Mouse (Mus musculus) liver, embryonic 15.5 days (tissue): ENCODE measurements around the gene Pnkd. TPM values are rescaled to one million over a fixed set of nuclear protein-coding genes. Genes with fewer than 3 reads are reported as not detected.

ENCODE experiments used
- ATAC-seq: fragments of 200-750 bp; cut with Nextera tagmentation; 2 replicates; pipeline ENCODE4 v1.8.0; 2017; ENCODE audit warnings: moderate number of reproducible peaks, mild to moderate bottlenecking, moderate library complexity; ENCODE audit not compliant: insufficient read depth
- H3K27ac ChIP-seq: fragments of 300-500 bp; sonication (generic); replicated peaks from 2 replicates; pipeline ENCODE4 v1.5.1; 2015; ENCODE audit warnings: mild to moderate bottlenecking, inconsistent platforms
- H3K27me3 ChIP-seq: fragments of 300-500 bp; sonication (generic); 2 replicates; pipeline ENCODE4 v1.6.1; 2015; ENCODE audit warnings: mild to moderate bottlenecking, inconsistent platforms
- H3K36me3 ChIP-seq: fragments of 300-500 bp; sonication (generic); replicated peaks from 2 replicates; pipeline ENCODE4 v1.6.1; 2015; ENCODE audit warnings: moderate library complexity, mild to moderate bottlenecking, inconsistent platforms
- H3K4me1 ChIP-seq: fragments of 300-500 bp; sonication (generic); replicated peaks from 2 replicates; pipeline ENCODE4 v1.6.1; 2015; ENCODE audit warnings: inconsistent platforms
- H3K4me2 ChIP-seq: fragments of 300-500 bp; sonication (generic); 2 replicates; pipeline ENCODE4 v1.6.1; 2015; ENCODE audit warnings: moderate library complexity, mild to moderate bottlenecking, inconsistent platforms
- H3K4me3 ChIP-seq: fragments of 300-500 bp; sonication (generic); replicated peaks from 2 replicates; pipeline ENCODE4 v1.5.1; 2015; ENCODE audit warnings: mild to moderate bottlenecking, inconsistent platforms
- H3K9ac ChIP-seq: fragments of 300-500 bp; sonication (generic); 2 replicates; pipeline ENCODE4 v1.6.1; 2015; ENCODE audit warnings: moderate library complexity, mild to moderate bottlenecking, inconsistent platforms
- H3K9me3 ChIP-seq: fragments of 300-500 bp; sonication (generic); replicated peaks from 2 replicates; pipeline ENCODE4 v1.6.1; 2016; ENCODE audit warnings: inconsistent platforms
- WGBS: fragments of 180-500 bp; shearing (Covaris S2); methylation state at CpG from one replicate; pipeline ENCODE4 v1.1.7; 2015; ENCODE audit warnings: mixed read lengths; ENCODE audit not compliant: insufficient replicate concordance; 5-methylcytosine and 5-hydroxymethylcytosine counted together
- polyA plus RNA-seq: library from polyadenylated mRNA; unstranded; fragments of >200 nt; fragmentation: Nextera tagmentation; extraction: Ambion mirVana; gene quantifications from 2 replicates; pipeline ENCODE4 v1.2.1, GENCODE M21; 2015

Gene Pnkd
- 32.0 and 34.7 TPM in 2 replicates for polyA plus RNA-seq

DNA sequence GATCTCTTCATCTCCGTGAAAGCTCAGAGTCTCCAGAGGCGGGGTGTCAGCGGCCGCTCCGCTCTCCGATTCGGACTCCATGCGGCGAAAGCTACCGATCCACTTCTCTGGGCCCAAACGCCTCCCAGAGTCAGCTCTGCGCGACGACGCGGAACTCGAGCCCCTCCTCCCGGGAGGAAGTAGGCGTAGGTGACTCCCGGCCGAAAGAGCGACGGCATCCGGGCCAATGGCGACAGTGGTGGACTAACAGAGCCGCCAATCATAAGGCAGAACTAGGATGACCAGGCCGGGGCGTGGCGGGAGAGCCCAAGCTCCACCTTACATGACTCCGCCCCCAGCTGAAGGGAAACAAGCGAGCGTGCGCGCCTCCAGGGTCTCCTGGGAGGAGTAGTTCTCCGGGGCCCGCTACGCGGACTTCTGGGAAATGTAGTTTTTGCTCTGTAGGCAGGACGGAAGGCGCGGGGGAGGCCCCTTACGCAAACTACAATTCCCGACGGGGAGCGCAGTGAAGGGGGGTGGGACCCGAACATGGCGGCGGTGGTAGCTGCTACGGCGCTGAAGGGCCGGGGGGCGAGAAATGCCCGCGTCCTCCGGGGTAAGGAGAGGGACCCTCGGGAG, at the start of gene Pnkd, which contains the start of gene Aamp:
Pnkd (plus strand) TSS at position 388 of the 618 bp plus-strand sequence.
Aamp (minus strand) TSS at position 196 of the 618 bp plus-strand sequence.
- under 1% methylated on average over 56 of the region's 56 CpGs for WGBS
- H3K4me2 ChIP-seq: peak within 1 kb of the TSS; percentile 94
- peak within 1 kb of the TSS; percentile 84 for H3K27ac ChIP-seq
- H3K4me1 ChIP-seq: peaks cover 71% of the 10 kb centered on the region
- H3K27me3 ChIP-seq: no peaks in the 10 kb centered on the region
- ATAC-seq: peak; percentile 97
- H3K36me3 ChIP-seq: peaks cover 55% of the 10 kb centered on the region
- peak within 1 kb of the TSS; percentile 87 for H3K9ac ChIP-seq
- no peaks in the 10 kb centered on the region for H3K9me3 ChIP-seq
- peak within 1 kb of the TSS; percentile 86 for H3K4me3 ChIP-seq

DNA sequence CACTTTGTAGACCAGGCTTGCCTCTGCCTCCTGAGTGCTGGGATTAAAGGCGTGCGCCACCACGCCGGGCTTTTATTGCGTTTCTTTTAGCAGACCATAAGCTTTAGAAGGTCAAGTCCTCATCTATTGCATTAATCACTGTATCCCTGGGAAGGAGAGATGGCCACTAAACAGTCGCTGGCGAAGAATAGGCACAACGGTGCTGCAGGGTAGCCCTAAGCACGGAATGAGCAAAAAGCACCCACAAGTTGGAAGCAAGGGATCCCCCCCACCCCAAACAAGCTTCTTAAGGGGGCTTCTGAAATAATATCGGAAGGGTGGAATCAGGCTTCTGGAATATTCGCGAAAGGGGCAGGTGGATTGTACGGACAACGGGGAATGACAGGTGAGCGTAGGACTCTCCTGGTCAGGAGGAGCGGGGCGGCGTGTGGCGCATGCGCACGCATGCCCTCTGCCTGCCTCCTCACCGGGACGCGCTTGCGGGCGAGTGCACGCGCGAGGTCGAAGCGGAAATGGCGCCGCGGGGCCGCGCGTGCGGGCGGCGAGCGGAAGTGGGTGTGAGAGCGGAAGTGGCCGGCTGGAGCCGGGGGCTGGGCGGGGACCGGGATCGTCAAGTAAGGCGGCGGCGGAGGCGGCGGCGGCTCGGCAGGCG, 48.7 kb upstream of the Pnkd start, which contains the start of gene Arpc2:
Arpc2 (plus strand) TSS at position 147 of the 652 bp plus-strand sequence.
- no peaks in the 10 kb centered on the region for H3K36me3 ChIP-seq
- peaks cover 57% of the 10 kb centered on the region for H3K4me1 ChIP-seq
- ATAC-seq: peak; percentile 90
- H3K27ac ChIP-seq: peak within 1 kb of the TSS; percentile 96
- H3K27me3 ChIP-seq: no peaks in the 10 kb centered on the region
- 5% methylated on average over 46 of the region's 55 CpGs for WGBS
- H3K9me3 ChIP-seq: no peaks in the 10 kb centered on the region
- peak within 1 kb of the TSS; percentile 85 for H3K4me2 ChIP-seq
- peak within 1 kb of the TSS; percentile 93 for H3K9ac ChIP-seq
- H3K4me3 ChIP-seq: peak within 1 kb of the TSS; percentile 92

DNA sequence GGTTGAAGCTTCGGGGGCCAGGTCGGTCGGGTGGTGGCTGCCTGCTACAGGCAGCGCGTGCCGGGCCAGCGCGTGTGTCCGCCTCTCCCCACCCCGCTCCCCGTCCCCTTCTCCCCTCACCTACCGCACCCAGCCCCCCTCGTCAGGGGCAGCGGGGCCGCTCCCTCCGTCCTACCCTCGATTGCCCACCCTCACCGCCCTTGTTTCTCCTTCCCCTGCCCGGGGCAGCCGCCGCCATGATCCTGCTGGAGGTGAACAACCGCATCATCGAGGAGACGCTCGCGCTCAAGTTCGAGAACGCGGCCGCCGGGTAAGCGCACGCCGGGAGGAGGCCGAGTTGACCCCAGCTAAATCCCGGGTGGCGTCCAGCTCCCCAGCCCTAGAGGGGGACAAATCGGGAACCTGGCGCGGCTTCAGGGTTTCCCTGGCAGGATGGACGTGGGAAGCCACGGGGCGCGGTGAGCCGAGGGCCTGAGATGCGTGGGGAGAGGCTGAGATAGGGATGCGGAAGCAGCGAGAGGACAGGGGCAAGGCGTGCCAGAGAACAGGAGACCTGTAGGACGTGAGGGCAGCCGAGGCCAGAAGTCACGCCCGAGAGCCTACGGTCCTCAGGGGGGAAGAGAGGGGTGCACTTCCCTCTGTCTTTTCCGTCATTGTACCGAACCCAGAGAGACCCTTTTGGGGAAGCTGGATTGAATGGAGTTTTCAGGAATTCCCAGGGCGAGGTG, 48.0 kb upstream of the Pnkd start:
- H3K4me3 ChIP-seq: peak overlapping the region; percentile 92
- H3K9ac ChIP-seq: peak overlapping the region; percentile 93
- H3K4me2 ChIP-seq: peak overlapping the region; percentile 85
- no peaks in the 10 kb centered on the region for H3K9me3 ChIP-seq
- ATAC-seq: peak; percentile 67
- under 1% methylated on average over 52 of the region's 57 CpGs for WGBS
- H3K4me1 ChIP-seq: peaks cover 54% of the 10 kb centered on the region
- H3K27ac ChIP-seq: peak overlapping the region; percentile 96
- H3K27me3 ChIP-seq: no peaks in the 10 kb centered on the region
- H3K36me3 ChIP-seq: no peaks in the 10 kb centered on the region

DNA sequence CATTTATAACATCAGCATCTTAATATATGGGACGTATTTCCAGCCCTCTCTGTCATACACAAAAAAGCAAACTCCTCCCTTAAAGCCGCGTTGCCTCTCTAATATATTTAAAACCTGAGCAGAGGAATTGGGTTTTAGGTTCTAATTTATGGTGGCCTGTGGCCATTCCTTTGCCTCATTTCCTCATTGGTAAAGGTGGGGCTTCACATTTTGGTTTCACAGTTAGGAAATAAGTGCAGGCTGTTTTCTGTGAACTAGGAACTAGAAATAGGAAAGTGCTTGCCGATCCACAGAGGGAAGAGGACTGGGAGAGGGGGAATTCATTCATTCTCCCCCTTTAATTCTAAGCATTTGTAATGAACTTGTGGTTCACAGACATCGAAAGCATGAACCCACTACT, 47.1 kb upstream of the Pnkd start:
- peak overlapping the region; percentile 96 for H3K27ac ChIP-seq
- H3K9me3 ChIP-seq: no peaks in the 10 kb centered on the region
- 7% methylated on average over 5 of the region's 5 CpGs for WGBS
- peak overlapping the region; percentile 93 for H3K9ac ChIP-seq
- H3K4me3 ChIP-seq: peak overlapping the region; percentile 92
- H3K27me3 ChIP-seq: no peaks in the 10 kb centered on the region
- H3K36me3 ChIP-seq: no peaks in the 10 kb centered on the region; the same call in 1 of the 2 replicates
- no peak for ATAC-seq
- peak overlapping the region; percentile 85 for H3K4me2 ChIP-seq
- H3K4me1 ChIP-seq: peaks cover 58% of the 10 kb centered on the region

DNA sequence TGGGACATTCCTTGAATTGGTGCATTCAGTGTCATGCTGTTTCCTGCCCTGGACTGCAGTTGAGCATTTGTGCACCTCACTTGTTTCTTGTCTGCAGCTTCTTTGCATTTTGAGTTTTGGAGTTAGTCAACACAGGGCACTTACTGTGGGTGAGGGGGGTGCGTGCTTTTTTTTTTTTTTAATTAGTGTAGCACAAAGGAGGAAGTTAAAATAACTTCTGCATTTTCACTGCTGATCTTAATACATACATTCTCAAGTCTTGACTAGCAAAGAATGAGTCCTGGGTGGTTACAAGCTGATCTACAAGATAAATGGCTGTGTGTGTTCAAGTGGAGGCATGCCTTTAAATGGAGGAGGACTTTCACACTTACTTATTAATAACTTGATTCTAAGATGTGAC, 46.6 kb upstream of the Pnkd start:
- H3K4me1 ChIP-seq: peaks cover 58% of the 10 kb centered on the region

DNA sequence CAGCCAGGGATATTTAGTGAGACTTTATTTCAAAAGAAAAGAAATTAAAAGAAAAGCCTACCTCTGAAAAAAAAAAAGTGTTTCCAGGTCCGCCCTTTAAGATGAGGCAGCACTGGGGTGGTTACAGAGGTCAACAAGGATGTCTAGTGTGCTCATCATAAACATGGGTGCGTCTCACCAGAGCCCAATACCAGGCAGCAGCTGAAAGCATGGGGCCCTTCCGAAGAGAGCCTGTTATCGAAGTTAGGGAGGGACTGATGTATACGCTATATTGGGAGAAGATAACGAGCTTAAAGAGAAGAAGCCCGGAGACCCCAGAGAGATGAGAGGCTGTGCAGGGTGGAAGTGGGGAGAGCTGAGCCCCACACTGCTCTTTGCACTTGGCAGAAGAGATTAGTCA, 45.6 kb upstream of the Pnkd start:
- peaks cover 66% of the 10 kb centered on the region for H3K4me1 ChIP-seq
- no peaks in the 10 kb centered on the region for H3K27me3 ChIP-seq
- ATAC-seq: peak; percentile 47
- WGBS: 6% methylated on average over 7 of the region's 7 CpGs
- H3K4me2 ChIP-seq: peak overlapping the region; percentile 85
- peak overlapping the region; percentile 92 for H3K4me3 ChIP-seq
- peak overlapping the region; percentile 96 for H3K27ac ChIP-seq
- H3K36me3 ChIP-seq: peaks cover 3% of the 10 kb centered on the region; the same call in 1 of the 2 replicates
- H3K9me3 ChIP-seq: no peaks in the 10 kb centered on the region
- H3K9ac ChIP-seq: peak overlapping the region; percentile 93

More for the DNA sequence above, 46.6 kb upstream of the Pnkd start:
- H3K4me3 ChIP-seq: peak overlapping the region; percentile 92
- H3K36me3 ChIP-seq: peaks cover 2% of the 10 kb centered on the region; the same call in 1 of the 2 replicates
- peak overlapping the region; percentile 96 for H3K27ac ChIP-seq
- H3K4me2 ChIP-seq: peak overlapping the region; percentile 85
- ATAC-seq: no peak
- H3K9me3 ChIP-seq: no peaks in the 10 kb centered on the region
- H3K9ac ChIP-seq: peak overlapping the region; percentile 93
- no peaks in the 10 kb centered on the region for H3K27me3 ChIP-seq
- 9% methylated on average over 1 of the region's 1 CpGs for WGBS

DNA sequence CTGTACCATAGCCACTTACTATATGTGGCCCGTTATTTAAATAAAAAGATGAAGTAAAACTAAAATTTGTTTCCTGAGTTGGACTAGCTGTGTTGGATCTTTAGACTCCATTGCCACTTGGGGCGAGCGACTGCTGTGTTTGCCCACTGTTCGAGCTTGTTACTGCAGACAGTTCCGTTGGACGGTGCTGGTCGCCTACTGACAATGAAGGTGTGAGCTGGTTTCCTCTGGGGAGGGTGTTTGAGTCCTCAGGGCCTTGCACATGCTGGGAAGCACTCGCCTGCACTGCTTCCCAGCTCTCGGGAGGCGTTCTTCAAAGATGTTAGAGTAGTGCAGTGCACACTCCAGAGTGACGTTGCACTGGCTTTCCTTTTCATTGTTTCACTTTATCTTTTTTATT, 45.1 kb upstream of the Pnkd start:
- Histone ChIP-seq H3K4me1 (peaks cover 69% of the 10 kb centered on the region), H3K4me2 (peak overlapping the region; percentile 85), H3K4me3 (peak overlapping the region; percentile 92), H3K9me3 (no peaks in the 10 kb centered on the region), H3K27me3 (no peaks in the 10 kb centered on the region), H3K27ac (peak overlapping the region; percentile 96), H3K9ac (peak overlapping the region; percentile 93), H3K36me3 (peaks cover 3% of the 10 kb centered on the region; the same call in 1 of the 2 replicates)
- no peak for ATAC-seq
- WGBS: 18% methylated on average over 11 of the region's 11 CpGs

DNA sequence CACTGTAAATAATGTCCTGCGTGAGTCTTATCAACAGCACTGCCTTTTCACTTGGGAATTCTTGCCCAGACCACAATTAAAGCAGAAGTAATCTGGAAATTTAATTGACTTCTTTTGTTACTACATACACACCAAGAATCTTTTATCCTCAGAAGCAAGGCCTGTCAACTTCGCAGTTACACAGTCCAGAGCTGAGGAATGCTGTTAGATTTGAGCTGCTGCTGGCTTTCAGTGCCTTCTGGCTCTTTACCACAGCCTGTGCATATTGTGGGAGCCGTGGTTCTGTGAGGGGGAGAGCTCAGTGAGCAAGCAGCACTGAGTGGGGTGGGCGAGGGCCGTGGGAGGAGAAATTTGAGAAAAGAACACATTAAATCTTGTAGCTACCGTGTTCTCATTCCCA, 44.4 kb upstream of the Pnkd start:
- Histone ChIP-seq H3K9ac (no peak overlapping the region), H3K36me3 (peaks cover 3% of the 10 kb centered on the region; the same call in 1 of the 2 replicates), H3K4me1 (peaks cover 72% of the 10 kb centered on the region), H3K27ac (peak overlapping the region; percentile 58; the same call in 1 of the 2 replicates), H3K4me2 (peak overlapping the region; percentile 85; the same call in 1 of the 2 replicates), H3K27me3 (no peaks in the 10 kb centered on the region), H3K9me3 (no peaks in the 10 kb centered on the region), H3K4me3 (no peak overlapping the region)
- ATAC-seq: no peak
- WGBS: 53% methylated on average over 6 of the region's 6 CpGs

DNA sequence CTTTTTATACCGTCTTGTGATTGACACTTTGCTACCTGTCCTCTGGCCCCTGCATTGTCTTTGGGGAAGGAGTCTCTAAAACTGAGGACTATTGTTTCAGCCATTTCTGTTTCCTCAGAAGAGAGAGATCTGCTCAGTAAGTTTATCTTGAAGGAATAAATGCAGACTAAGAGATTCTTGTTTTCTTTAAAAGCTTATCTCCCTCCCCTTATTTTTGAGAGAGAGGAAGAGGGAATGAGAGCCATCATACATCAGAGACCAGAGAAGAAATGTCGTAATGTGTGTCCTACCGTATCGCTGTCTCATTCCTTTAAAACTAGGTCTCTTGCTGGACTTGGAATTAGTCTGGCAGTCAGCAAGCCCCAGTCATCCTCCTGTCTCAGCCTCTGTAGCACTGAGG, 43.9 kb upstream of the Pnkd start:
- H3K4me2 ChIP-seq: peak overlapping the region; percentile 13; the same call in 1 of the 2 replicates
- WGBS: 47% methylated on average over 4 of the region's 4 CpGs
- ATAC-seq: no peak
- H3K36me3 ChIP-seq: peaks cover 5% of the 10 kb centered on the region
- no peak overlapping the region for H3K9ac ChIP-seq
- H3K9me3 ChIP-seq: no peaks in the 10 kb centered on the region
- no peak overlapping the region for H3K4me3 ChIP-seq
- peak overlapping the region; percentile 58; the same call in 1 of the 2 replicates for H3K27ac ChIP-seq
- peaks cover 72% of the 10 kb centered on the region for H3K4me1 ChIP-seq
- H3K27me3 ChIP-seq: no peaks in the 10 kb centered on the region

DNA sequence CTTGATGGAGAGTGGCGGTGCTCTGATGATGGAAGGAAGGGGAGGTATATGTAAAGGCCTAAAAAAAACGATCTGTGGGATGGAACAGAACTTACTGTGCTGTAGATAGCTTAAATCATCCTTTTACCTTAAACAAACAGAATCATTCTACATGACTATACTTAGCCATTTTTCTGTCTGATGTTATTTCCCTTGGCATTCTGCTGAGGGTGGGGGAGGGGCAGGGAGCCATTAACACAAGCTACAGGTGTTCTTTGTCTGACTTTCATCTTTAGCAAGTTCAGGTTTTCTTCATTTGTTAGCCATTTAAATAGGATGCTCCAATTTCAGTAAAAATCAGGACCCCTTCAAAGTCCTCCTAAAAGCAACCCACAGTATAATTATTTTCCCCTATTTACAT, 39.2 kb upstream of the Pnkd start:
- H3K36me3 ChIP-seq: peaks cover 38% of the 10 kb centered on the region
- no peak overlapping the region for H3K27ac ChIP-seq
- 58% methylated on average over 2 of the region's 2 CpGs for WGBS
- no peak overlapping the region for H3K4me3 ChIP-seq
- H3K9me3 ChIP-seq: no peaks in the 10 kb centered on the region
- H3K4me1 ChIP-seq: peaks cover 63% of the 10 kb centered on the region
- H3K27me3 ChIP-seq: no peaks in the 10 kb centered on the region
- H3K4me2 ChIP-seq: no peak overlapping the region
- H3K9ac ChIP-seq: no peak overlapping the region
- ATAC-seq: no peak

DNA sequence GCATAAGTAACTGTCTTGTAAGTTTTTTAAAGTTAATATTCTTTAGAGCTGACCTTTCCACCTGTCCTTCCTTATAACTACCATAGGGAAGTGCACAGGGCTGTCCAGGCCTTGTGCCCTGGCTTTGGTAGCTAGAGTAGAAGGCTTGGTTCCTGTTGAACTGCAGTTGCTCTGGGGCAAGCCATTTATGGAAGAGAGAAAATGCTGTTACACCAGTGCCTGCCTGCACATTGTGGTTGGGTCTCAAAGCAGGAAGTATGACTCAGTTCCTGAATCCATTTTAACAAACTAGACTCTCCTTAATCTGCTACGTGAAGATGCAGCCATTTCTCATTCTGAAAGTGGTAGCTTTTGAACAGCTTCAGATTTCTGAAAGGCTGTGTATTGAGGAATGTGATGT, 35.9 kb upstream of the Pnkd start:
- H3K4me3 ChIP-seq: no peak overlapping the region
- H3K27me3 ChIP-seq: no peaks in the 10 kb centered on the region
- peaks cover 65% of the 10 kb centered on the region for H3K36me3 ChIP-seq
- WGBS: 20% methylated on average over 1 of the region's 1 CpGs
- no peaks in the 10 kb centered on the region for H3K9me3 ChIP-seq
- ATAC-seq: peak; percentile 68
- H3K9ac ChIP-seq: no peak overlapping the region
- no peak overlapping the region for H3K4me2 ChIP-seq
- H3K4me1 ChIP-seq: peaks cover 44% of the 10 kb centered on the region
- peak overlapping the region; percentile 82 for H3K27ac ChIP-seq
